Mouse (Mus musculus) brain, embryonic 14.5 days (tissue): ENCODE results near the gene Atxn1. TPM values are rescaled to one million over a fixed set of nuclear protein-coding genes. Genes with fewer than 3 reads are reported as not detected.

Source experiments
- DNase-seq: peaks from one replicate; pipeline ENCODE4 v3.0.0-alpha.2; 2011; ENCODE audit warnings: low read depth
- CTCF ChIP-seq: fragments of 200-500 bp; IDR thresholded peaks from 2 replicates; pipeline ENCODE4 v1.5.1; 2012; ENCODE audit warnings: inconsistent platforms, mild to moderate bottlenecking, moderate library complexity, borderline replicate concordance; ENCODE audit not compliant: insufficient read depth, insufficient read length; ENCODE audit errors: extremely low read depth
- POLR2A ChIP-seq: fragments of 200-500 bp; IDR thresholded peaks from 2 replicates; pipeline ENCODE4 v1.6.1; 2012; ENCODE audit warnings: mild to moderate bottlenecking, inconsistent platforms, borderline replicate concordance; ENCODE audit not compliant: poor library complexity, insufficient read depth, insufficient read length, severe bottlenecking; ENCODE audit errors: extremely low read depth
- polyA plus RNA-seq: library from polyadenylated mRNA; depleted of rRNA; stranded (reverse); fragments of >200 nt; gene quantifications from 2 replicates; pipeline ENCODE4 v1.2.3, GENCODE M21; 2012

Atxn1 gene
- polyA plus RNA-seq, 1 experiment: 11.0 TPM

DNA sequence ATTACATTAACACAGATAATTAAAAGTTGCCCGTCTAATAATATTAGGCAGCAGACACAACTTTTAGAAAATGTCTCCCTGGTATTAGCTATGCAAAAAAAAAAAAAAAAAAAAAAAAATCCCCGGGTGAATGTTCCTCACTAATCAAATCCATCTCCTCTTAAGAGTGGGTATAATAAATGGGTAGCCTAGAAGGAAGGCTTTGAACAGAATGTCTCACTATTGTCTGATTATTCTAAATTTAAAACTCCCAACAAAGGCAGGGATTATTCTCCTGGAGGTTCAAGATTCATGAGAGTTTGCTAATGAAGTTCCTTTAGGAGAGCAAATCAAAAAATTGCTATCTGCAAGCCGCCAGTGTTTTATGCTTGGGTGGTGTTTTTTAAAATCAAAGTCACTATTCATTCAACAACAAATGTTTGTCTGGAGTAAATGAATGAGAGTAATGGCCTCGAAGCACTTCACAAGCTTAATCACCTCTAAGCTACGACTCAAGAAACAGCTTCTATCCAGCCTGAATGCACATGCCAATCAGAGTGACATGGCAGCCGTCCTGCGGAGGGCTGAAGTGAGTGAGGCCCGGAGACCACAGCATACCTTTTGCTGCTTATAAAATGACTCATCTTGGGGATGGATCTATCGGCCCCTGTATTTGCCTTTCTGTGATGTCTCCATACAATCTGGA, 158.8 kb downstream of the Atxn1 start:
- peak; percentile 90 for DNase-seq
- TF ChIP-seq POLR2A: no peak
- TF ChIP-seq CTCF: no peak

DNA sequence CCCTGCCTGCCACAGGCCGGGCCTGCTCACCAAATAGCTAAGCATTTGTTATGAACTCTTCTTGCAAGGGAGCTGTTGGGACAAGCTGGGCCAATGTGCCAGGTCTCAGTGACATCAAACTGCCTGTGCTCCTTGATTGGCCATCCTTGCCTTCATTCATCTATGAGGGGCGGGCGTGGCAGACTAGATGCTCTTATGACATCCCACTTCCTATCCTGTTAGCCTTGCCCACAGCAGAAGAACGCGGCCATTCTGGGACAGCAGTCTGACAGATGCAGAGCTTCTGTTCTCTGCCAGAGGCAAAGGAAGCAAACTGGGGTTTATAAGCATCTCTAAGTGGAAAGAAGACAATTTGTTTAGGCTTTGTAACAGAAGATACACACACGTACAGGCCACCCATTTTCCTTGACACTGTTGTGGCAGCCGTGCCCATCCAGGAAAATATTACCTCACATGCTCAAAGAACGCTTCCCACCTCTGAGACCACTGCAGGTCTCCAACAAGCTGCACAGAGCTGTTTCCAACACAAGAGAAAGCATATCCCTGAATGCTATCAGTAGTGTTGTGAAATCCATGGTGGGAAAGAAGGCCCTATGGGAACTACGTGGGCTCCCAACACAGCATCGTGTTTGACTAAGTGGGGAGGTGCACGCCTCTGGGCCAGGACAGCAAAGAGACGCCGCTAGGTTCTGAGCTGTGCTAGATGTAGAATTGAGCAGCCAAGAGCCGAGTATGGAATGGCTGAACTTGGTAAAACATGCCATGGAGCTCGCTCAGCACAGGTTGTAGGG, 162.0 kb downstream of the Atxn1 start:
- TF ChIP-seq POLR2A (no peak), CTCF (no peak)
- DNase-seq: no peak

DNA sequence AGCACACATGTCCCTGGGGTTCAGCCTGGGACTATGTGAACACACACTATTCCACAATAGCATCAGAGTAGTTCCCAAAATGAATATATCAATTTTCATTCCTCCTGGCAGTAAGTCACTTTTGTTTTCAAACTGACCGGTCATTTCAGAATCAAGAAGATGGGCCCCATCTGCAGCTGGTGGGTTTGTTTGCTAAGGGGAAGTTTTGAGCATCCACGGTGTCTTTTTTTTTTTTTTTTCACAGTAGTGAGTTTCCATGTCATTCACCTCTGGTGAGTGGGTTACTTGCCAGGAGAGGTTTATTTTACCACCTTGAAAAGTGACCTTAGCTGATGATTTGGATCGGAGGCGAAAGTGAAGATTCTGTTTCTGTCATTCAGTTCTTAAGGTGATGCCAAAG, 166.6 kb downstream of the Atxn1 start:
- TF ChIP-seq POLR2A (no peak), CTCF (no peak)
- DNase-seq: no peak

DNA sequence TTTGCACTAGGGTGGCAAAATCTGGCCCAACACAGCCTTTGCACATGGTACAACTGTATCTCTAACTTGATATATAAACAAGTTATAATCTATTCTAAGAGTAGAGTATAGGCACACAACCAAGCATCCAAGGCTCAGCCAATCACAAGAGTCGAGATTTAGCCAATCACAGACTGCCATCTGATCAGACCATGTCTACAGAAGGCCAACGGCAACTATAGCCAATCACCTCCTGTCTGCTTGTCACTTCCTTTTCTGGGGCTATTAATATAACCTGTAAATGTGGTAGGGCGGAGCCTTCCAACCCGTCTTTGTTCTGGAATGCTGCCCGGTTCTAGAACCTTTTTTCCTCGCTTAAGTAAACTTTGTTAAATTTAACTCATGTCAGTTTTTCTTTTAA, 167.1 kb downstream of the Atxn1 start:
- no peak for DNase-seq
- TF ChIP-seq POLR2A (no peak), CTCF (no peak)

DNA sequence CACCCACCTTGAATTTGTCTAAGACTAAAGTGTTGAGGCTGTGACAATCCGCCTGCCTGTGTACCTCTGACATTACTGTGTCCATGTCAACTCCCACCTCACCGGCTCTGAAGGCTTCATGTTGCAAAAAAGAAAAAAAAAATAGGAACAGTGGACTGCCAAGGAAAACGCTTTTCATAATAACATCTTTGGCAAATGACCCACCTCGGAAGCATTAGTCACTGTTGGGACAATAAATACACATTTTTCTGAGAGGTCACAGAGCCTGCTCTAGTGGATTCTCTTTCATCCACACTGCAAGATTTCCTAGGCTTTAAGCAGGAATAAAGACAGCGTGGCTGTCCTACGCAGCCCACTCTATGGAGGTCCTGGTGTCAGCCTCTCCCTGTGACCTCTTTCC, 168.5 kb downstream of the Atxn1 start:
- no peak for DNase-seq
- TF ChIP-seq POLR2A (no peak), CTCF (no peak)

DNA sequence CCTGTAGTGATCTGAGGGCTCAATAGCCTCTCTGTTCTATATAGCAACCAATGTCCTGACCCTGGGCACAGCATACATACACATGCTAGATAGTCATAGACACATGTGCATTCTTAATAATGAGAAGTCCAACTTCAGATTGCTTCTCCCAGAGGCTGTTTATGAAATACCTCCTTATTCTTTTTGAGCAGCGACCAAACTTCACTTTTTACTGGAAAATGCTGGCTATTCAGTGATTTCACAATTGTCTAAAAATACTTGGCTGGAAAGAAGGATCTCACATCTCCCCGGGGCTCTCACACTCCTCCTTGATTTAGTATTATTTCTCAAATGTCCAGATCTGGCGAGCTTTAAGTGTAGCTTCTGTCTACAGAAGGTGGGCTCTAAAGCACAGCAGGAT, 171.0 kb downstream of the Atxn1 start:
- TF ChIP-seq CTCF (no peak), POLR2A (no peak)
- DNase-seq: no peak

DNA sequence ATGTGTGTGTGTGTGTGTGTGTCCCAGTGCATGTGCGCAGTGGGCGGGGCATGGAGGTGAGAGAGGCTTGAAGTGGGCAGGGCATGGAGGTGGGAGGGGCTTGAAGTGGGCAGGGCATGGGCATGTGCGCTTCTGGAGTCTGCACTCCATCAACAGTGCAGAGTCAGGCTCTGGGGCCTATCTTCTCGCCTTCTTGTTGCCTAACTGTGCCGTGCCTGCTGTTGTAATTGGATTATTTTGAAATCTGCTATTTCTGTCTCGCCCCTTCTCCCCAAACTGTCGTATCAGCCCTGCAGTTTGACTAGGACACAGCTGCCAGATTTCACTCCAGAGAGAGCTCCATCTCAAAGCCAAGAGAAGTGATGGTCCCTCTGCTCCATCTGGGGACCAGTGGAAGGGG, 178.4 kb downstream of the Atxn1 start:
- DNase-seq: no peak
- TF ChIP-seq CTCF (no peak), POLR2A (no peak)

DNA sequence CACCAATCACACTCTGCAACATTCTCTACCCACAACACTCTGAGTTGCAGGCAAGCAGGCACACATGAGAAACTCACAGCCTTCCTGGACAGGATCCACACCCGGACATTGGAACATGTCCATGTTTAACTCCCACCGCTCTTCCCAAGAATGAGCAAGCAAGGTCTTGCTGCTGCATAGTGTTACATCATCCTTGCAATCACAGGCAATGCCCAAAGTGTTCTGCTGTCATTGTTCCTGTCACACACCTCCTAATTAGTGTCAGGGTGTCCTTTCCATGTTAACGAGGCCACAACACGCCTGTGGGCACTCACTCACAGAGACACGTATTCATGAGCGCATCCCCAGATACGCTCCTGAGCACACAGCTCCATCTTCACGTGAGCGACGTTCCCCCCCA, 181.1 kb downstream of the Atxn1 start:
- DNase-seq: peak; percentile 51
- TF ChIP-seq CTCF (no peak), POLR2A (no peak)

DNA sequence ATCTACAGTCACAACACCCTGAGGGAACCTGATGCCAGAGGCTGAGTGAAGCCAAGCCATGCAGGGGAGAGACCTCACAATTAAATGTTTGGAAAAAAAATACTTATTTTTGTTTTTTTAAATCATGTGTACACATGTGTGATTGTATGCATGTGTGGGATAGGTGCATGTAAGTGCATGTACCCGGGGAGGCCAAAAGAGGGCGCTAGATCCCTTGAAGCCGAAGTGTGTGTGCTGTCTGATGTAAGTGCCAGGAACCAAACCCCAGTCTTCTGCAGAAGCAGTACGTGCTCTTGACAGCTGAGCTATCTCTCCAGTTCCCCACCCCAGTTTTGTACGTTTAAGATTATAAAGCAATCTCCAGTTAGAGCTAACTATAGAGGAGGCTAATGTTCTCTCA, 186.1 kb downstream of the Atxn1 start:
- TF ChIP-seq POLR2A (no peak), CTCF (peak; percentile 23; the same call in 1 of the 2 replicates)
- no peak for DNase-seq

DNA sequence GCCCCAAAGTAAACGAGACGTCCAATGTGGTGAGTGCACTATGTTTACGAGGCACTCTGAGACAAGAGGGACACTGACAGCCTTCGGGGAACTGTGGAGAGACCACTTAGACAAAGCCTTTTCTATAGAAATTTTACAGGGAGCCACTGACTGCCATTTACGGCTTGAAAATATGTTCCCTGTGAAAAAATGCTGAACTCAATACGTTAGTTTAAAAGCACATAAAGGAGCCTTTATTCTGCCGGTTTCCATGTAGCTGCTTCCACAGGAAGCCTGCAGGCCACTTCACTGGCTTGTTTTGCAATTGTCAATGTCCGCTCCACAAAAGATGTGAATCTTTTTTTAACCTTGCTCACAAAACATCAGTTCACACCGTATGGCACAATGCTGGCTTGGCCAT, 186.6 kb downstream of the Atxn1 start:
- TF ChIP-seq CTCF: no peak
- TF ChIP-seq POLR2A: no peak
- peak; percentile 65 for DNase-seq

DNA sequence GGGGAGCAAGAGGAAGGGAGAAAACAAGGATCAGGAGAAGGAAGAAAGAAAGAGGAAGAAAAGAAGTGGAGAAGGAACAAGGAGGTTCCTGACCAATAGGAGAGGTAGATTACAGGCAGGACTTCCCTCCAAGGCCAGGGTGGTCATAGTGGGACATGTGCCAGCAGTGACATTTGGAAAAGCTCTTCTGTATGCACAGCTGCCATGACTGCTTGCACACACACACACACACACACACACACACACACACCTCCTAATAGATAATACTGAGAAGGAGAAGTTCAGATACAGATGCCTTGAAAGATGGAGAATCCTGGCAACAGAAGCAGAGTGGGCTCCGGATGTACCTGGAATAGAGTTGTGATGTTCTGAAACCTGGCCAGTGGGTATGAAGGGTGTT, 189.3 kb downstream of the Atxn1 start:
- no peak for DNase-seq
- no peak for TF ChIP-seq POLR2A
- TF ChIP-seq CTCF: no peak
